Mouse (Mus musculus): ENCODE measurements around the gene Fam193b.

Gene Fam193b

GRCm38 (mm10) chr13:55498906-55499305 lies 72.0 kb downstream of the Fam193b start:
- DNase-seq (ENCODE audit: low spot score in 2 of 2) = no peak

GRCm38 (mm10) chr13:55496661-55497060 lies 74.3 kb downstream of the Fam193b start:
- DNase-seq (ENCODE audit: low spot score in 2 of 2) = no peak

- DNase-seq (ENCODE audit: low spot score in 2 of 2) = no peak
These were observed 75.2 kb downstream of the Fam193b start for GRCm38 (mm10) chr13:55495702-55496101.

- no peak for DNase-seq (ENCODE audit: low spot score in 2 of 2)
These were observed 75.9 kb downstream of the Fam193b start for GRCm38 (mm10) chr13:55494883-55495621.

- DNase-seq (ENCODE audit: low spot score in 2 of 2) = no peak
These were observed 76.7 kb downstream of the Fam193b start for GRCm38 (mm10) chr13:55494257-55494656.
